Mouse (Mus musculus) right cerebral cortex, adult 18-20 months (tissue): ENCODE measurements at regions not wholly inside any gene's neighbourhood (a gene's known extent, or its start where the extent isn't known, plus 50 kb on each side); places are given as distances from the start of the nearest gene placed in this dataset.

Experiments used
- DNase-seq: peaks from one replicate; pipeline ENCODE4 v3.0.0; 2022; ENCODE audit warnings: mixed read lengths

- DNase-seq = no peak
These were observed 179.6 kb upstream of the Prickle1 start for GRCm38 (mm10) chr15:93775199-93775745.

- DNase-seq = no peak
These were observed 178.6 kb upstream of the Prickle1 start for GRCm38 (mm10) chr15:93774340-93774739.

GRCm38 (mm10) chr15:93766981-93767380 is 171.3 kb upstream of the Prickle1 start:
- no peak for DNase-seq

GRCm38 (mm10) chr15:93763047-93763446 is 167.4 kb upstream of the Prickle1 start:
- no peak for DNase-seq

- no peak for DNase-seq
These were observed 162.6 kb upstream of the Prickle1 start for GRCm38 (mm10) chr15:93758204-93758836.

GRCm38 (mm10) chr15:93755989-93756388 is 160.3 kb upstream of the Prickle1 start:
- DNase-seq = no peak

GRCm38 (mm10) chr15:93751817-93752216 is 156.1 kb upstream of the Prickle1 start:
- peak; percentile 74 for DNase-seq

- peak; percentile 39 for DNase-seq
These were observed 155.3 kb upstream of the Prickle1 start for GRCm38 (mm10) chr15:93750953-93751352.

GRCm38 (mm10) chr15:93744191-93744945 is 148.7 kb upstream of the Prickle1 start:
- DNase-seq = no peak

- DNase-seq = no peak
These were observed 138.2 kb upstream of the Prickle1 start for GRCm38 (mm10) chr15:93733731-93734510.

GRCm38 (mm10) chr15:93732825-93733224 is 137.1 kb upstream of the Prickle1 start:
- no peak for DNase-seq

GRCm38 (mm10) chr15:93731161-93731560 is 135.5 kb upstream of the Prickle1 start:
- no peak for DNase-seq

- no peak for DNase-seq
These were observed 119.8 kb upstream of the Prickle1 start for GRCm38 (mm10) chr15:93715443-93715842.

GRCm38 (mm10) chr15:93713428-93713827 is 117.7 kb upstream of the Prickle1 start:
- peak; percentile 20 for DNase-seq

- no peak for DNase-seq
These were observed 116.9 kb upstream of the Prickle1 start for GRCm38 (mm10) chr15:93712594-93712993.

GRCm38 (mm10) chr15:93711150-93711784 is 115.6 kb upstream of the Prickle1 start:
- no peak for DNase-seq

- DNase-seq = no peak
These were observed 114.9 kb upstream of the Prickle1 start for GRCm38 (mm10) chr15:93710493-93711149.

GRCm38 (mm10) chr15:93706366-93706930 is 110.8 kb upstream of the Prickle1 start:
- DNase-seq = no peak

- DNase-seq = no peak
These were observed 110.0 kb upstream of the Prickle1 start for GRCm38 (mm10) chr15:93705651-93706050.

GRCm38 (mm10) chr15:93705109-93705508 is 109.4 kb upstream of the Prickle1 start:
- no peak for DNase-seq

GRCm38 (mm10) chr15:93701017-93701416 is 105.3 kb upstream of the Prickle1 start:
- no peak for DNase-seq

GRCm38 (mm10) chr15:93699971-93700370 is 104.3 kb upstream of the Prickle1 start:
- peak; percentile 18 for DNase-seq
